Mouse (Mus musculus) embryonic fibroblast, embryonic 13.5 days (primary cell): ENCODE measurements at regions not wholly inside any gene's neighbourhood (a gene's known extent, or its start where the extent isn't known, plus 50 kb on each side); places are given as distances from the start of the nearest gene placed in this dataset.

Experiments used
- CTCF ChIP-seq: IDR thresholded peaks from 2 replicates; pipeline ENCODE4 v1.5.1; 2011; ENCODE audit warnings: mild to moderate bottlenecking, control low read depth, low read length, moderate library complexity, borderline replicate concordance; ENCODE audit not compliant: insufficient read depth
- POLR2A ChIP-seq: IDR thresholded peaks from 2 replicates; pipeline ENCODE4 v1.6.1; 2011; ENCODE audit warnings: low read depth, mild to moderate bottlenecking, control low read depth, low read length, moderate library complexity

GRCm38 (mm10) chr6:95202978-95203377 lies 85.9 kb downstream of the Kbtbd8 start:
- TF ChIP-seq CTCF (no peak), POLR2A (no peak)
